Mouse (Mus musculus) neural tube, embryonic 15.5 days (tissue): Measurements from ENCODE around the gene Armc2. TPM values are rescaled to one million over a fixed set of nuclear protein-coding genes. Genes with fewer than 3 reads are reported as not detected.

ENCODE experiments used
- ATAC-seq: fragments of 200-750 bp; cut with Nextera tagmentation; 2 replicates; pipeline ENCODE4 v1.8.0; 2017; ENCODE audit warnings: mild to moderate bottlenecking, moderate TSS enrichment, moderate library complexity; ENCODE audit not compliant: low FRiP score
- H3K27ac ChIP-seq: fragments of 300-500 bp; sonication (generic); replicated peaks from 2 replicates; pipeline ENCODE4 v1.5.1; 2015; ENCODE audit warnings: mild to moderate bottlenecking, inconsistent platforms
- H3K27me3 ChIP-seq: fragments of 300-500 bp; sonication (generic); replicated peaks from 2 replicates; pipeline ENCODE4 v1.6.1; 2015; ENCODE audit warnings: inconsistent platforms
- H3K36me3 ChIP-seq: fragments of 300-500 bp; sonication (generic); 2 replicates; pipeline ENCODE4 v1.6.1; 2015; ENCODE audit warnings: inconsistent platforms
- H3K4me1 ChIP-seq: fragments of 300-500 bp; sonication (generic); 2 replicates; pipeline ENCODE4 v1.6.1; 2015; ENCODE audit warnings: inconsistent platforms
- H3K4me2 ChIP-seq: fragments of 300-500 bp; sonication (generic); 2 replicates; pipeline ENCODE4 v1.6.1; 2015; ENCODE audit warnings: inconsistent platforms, mild to moderate bottlenecking, moderate library complexity
- H3K4me3 ChIP-seq: fragments of 300-500 bp; sonication (generic); replicated peaks from 2 replicates; pipeline ENCODE4 v1.5.1; 2015; ENCODE audit warnings: mild to moderate bottlenecking, inconsistent platforms
- H3K9ac ChIP-seq: fragments of 300-500 bp; sonication (generic); replicated peaks from 2 replicates; pipeline ENCODE4 v1.6.1; 2015; ENCODE audit warnings: mild to moderate bottlenecking, inconsistent platforms
- H3K9me3 ChIP-seq: fragments of 300-500 bp; sonication (generic); replicated peaks from 2 replicates; pipeline ENCODE4 v1.6.1; 2016; ENCODE audit warnings: inconsistent platforms
- WGBS: fragments of 180-500 bp; shearing (Covaris S2); methylation state at CpG from one replicate; pipeline ENCODE4 v1.1.7; 2015; ENCODE audit warnings: mixed read lengths; 5-methylcytosine and 5-hydroxymethylcytosine counted together
- polyA plus RNA-seq: library from polyadenylated mRNA; unstranded; fragments of >200 nt; fragmentation: Nextera tagmentation; extraction: Ambion mirVana; gene quantifications from 2 replicates; pipeline ENCODE4 v1.2.1, GENCODE M21; 2015

Armc2 gene
- polyA plus RNA-seq, 1 experiment from 2014 or later = 10.2 TPM

GRCm38 (mm10) chr10:42042881-42043280, 24.6 kb upstream of the Armc2 start:
- 0 out of 2 replicates have a peak, but pooled peaks cover 3% of the 10 kb centered on the region for H3K9me3 ChIP-seq
- WGBS = 81% methylated on average over 1 of the region's 1 CpGs
- H3K4me2 ChIP-seq = no peak overlapping the region
- H3K9ac ChIP-seq = no peak overlapping the region
- H3K4me3 ChIP-seq = no peak overlapping the region
- no peaks in the 10 kb centered on the region for H3K4me1 ChIP-seq
- no peaks in the 10 kb centered on the region for H3K36me3 ChIP-seq
- H3K27ac ChIP-seq = no peak overlapping the region
- no peak for ATAC-seq
- H3K27me3 ChIP-seq = no peaks in the 10 kb centered on the region

DNA sequence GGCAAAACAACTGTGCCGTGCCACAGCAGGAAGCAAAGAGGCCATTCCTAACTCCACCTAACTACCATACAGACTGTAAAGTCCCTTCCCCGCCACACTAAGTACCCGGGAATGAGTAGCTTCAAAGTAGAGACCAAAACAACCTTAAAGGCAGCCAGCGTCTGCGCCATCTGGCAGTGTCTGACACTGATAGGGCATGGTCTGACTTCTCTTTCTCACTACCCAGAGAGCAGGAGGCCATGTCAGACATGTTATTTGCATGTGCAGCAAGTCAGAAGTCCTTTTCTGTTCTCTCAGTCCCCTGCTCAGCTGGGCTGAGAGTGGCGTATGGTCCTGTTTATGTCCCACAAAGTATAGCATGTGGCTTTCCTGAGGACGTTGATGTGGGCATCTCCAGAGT, 23.8 kb upstream of the Armc2 start:
- H3K4me2 ChIP-seq = no peak overlapping the region
- no peak overlapping the region for H3K27ac ChIP-seq
- H3K9me3 ChIP-seq = 0 out of 2 replicates have a peak, but pooled peaks cover under 1% of the 10 kb centered on the region
- WGBS = 66% methylated on average over 7 of the region's 7 CpGs
- H3K36me3 ChIP-seq = no peaks in the 10 kb centered on the region
- H3K27me3 ChIP-seq = no peaks in the 10 kb centered on the region
- H3K9ac ChIP-seq = no peak overlapping the region
- no peak for ATAC-seq
- no peak overlapping the region for H3K4me3 ChIP-seq
- no peaks in the 10 kb centered on the region for H3K4me1 ChIP-seq

DNA sequence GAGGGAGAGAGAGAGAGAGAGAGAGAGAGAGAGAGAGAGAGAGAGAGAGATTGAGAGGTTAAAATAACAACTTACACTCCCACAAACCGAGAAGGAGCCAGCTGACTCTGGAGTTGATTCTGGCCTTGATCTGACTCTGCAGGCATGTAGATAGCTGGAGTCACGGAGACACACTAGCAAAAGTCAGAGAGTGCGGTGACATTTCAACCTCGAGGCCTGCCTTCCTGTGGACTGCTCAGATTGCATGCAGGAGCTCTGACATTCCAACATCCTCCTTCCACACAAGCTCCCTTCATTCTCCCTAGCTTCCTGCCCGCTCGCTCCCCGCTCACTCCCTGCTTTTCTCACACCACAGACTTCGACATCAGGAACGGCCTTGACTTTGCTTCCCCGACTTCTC, 20.3 kb upstream of the Armc2 start:
- Histone ChIP-seq H3K4me1 (no peaks in the 10 kb centered on the region), H3K4me2 (no peak overlapping the region), H3K4me3 (no peak overlapping the region), H3K9ac (no peak overlapping the region), H3K36me3 (no peaks in the 10 kb centered on the region), H3K27me3 (no peaks in the 10 kb centered on the region), H3K9me3 (no peaks in the 10 kb centered on the region), H3K27ac (no peak overlapping the region)
- 62% methylated on average over 10 of the region's 10 CpGs for WGBS
- no peak for ATAC-seq

DNA sequence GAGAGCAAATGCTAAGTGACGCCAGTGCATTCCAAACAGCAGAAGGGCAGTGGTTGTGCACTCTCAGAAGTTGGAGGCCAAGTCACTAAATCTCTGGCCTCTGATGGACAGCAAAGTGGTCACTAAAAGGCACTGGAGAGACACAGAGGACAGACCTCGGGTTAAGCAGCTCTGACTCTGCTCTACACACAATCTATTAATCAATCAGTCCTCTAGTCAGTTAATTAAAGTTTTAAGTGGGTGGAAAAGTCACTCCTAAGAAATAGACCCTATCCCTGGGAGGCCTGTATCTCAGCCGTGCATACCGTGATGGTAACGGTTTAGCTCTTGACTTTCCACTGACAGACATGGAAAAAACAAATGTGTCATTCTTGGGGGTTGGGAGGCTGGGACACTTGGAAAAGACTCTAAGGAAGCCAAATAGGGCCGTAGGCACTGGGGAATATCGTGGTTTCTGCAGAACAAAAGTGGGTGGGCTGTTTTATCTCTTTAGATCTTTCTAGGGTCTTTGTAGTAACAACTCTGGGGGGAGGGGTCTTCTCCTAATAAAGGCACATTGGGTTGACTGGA, 19.1 kb upstream of the Armc2 start:
- Histone ChIP-seq H3K27me3 (no peaks in the 10 kb centered on the region), H3K4me1 (no peaks in the 10 kb centered on the region), H3K27ac (no peak overlapping the region), H3K9ac (no peak overlapping the region), H3K9me3 (no peaks in the 10 kb centered on the region), H3K36me3 (no peaks in the 10 kb centered on the region), H3K4me2 (no peak overlapping the region), H3K4me3 (no peak overlapping the region)
- 47% methylated on average over 7 of the region's 7 CpGs for WGBS
- ATAC-seq = no peak

- no peaks in the 10 kb centered on the region for H3K27me3 ChIP-seq
Measured at GRCm38 (mm10) chr10:42036846-42037245, 18.6 kb upstream of the Armc2 start.

DNA sequence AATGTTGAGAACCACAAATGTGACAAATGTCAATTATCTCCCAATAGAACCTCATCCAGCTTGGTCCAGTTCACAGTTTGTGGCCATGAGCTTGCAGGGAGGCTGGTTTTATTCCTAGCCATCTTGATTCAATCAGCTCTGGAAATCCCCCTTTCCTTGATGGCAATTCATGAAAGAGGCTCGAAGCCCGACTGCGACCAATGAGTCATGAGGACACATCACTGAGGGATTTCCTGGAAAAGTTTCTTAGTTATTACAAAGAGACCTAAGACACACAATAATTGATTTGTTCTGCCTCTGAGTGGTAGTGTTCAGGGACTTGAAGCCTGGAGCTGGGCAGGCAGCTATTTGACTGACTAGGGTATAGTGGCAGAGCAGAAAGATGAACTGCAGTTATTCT, 15.3 kb upstream of the Armc2 start:
- H3K36me3 ChIP-seq = no peaks in the 10 kb centered on the region
- no peak overlapping the region for H3K4me3 ChIP-seq
- ATAC-seq = no peak
- no peaks in the 10 kb centered on the region for H3K27me3 ChIP-seq
- peaks cover 6% of the 10 kb centered on the region; the same call in 1 of the 2 replicates for H3K4me1 ChIP-seq
- no peak overlapping the region for H3K4me2 ChIP-seq
- no peak overlapping the region for H3K9ac ChIP-seq
- no peak overlapping the region for H3K27ac ChIP-seq
- no peaks in the 10 kb centered on the region for H3K9me3 ChIP-seq
- 41% methylated on average over 3 of the region's 3 CpGs for WGBS

More at GRCm38 (mm10) chr10:42036846-42037245, 18.6 kb upstream of the Armc2 start:
- Histone ChIP-seq H3K36me3 (no peaks in the 10 kb centered on the region), H3K27ac (no peak overlapping the region), H3K4me2 (no peak overlapping the region), H3K9ac (no peak overlapping the region), H3K9me3 (no peaks in the 10 kb centered on the region), H3K4me1 (no peaks in the 10 kb centered on the region), H3K4me3 (no peak overlapping the region)
- ATAC-seq = no peak
- 57% methylated on average over 4 of the region's 4 CpGs for WGBS

DNA sequence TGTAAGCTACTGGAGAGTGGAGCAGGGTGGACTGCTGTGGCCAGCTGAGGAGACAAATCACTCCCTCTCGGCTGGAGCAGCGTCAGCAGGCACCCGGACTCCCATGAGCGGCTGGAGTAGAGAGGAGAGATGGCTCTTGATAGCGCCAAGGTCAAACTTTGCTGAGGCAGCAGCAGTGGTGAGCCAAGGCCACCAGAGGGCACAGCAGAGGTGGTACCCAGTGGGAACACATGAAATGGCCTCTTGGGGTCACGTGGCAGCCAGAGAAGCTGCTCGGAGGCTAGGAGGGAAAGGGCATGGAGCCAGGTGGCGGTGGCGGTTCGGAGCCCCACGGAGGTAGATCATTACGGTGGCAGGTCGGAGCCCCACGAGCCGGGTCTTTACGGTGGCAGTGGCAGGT, 12.8 kb upstream of the Armc2 start:
- no peaks in the 10 kb centered on the region for H3K36me3 ChIP-seq
- no peak for ATAC-seq

DNA sequence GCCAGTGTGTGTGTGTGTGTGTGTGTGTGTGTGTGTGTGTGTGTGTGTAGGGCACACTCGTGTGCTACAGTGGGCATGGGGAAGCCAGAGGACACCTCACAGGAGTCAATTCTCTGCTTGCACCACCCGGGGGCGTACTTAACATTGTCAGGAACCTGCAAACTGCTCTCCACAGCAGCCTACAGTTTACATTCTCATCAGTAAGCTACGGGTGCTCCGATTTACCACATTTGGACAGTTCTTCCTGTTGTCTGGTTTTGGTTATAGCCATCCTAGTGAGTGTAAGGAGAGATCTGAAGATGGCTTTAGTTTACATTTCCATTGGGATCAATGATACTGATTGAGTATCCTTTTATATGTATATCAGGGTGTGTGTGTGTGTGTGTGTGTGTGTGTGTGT, 11.3 kb upstream of the Armc2 start:
- ATAC-seq = no peak
- WGBS = 78% methylated on average over 5 of the region's 5 CpGs

More for the DNA sequence above, 12.8 kb upstream of the Armc2 start:
- H3K4me2 ChIP-seq = peak overlapping the region; percentile 43
- H3K9me3 ChIP-seq = no peaks in the 10 kb centered on the region
- no peak overlapping the region for H3K27ac ChIP-seq
- H3K4me3 ChIP-seq = no peak overlapping the region
- H3K9ac ChIP-seq = no peak overlapping the region
- H3K4me1 ChIP-seq = peaks cover 6% of the 10 kb centered on the region; the same call in 1 of the 2 replicates
- H3K27me3 ChIP-seq = no peaks in the 10 kb centered on the region
- 16% methylated on average over 16 of the region's 16 CpGs for WGBS

DNA sequence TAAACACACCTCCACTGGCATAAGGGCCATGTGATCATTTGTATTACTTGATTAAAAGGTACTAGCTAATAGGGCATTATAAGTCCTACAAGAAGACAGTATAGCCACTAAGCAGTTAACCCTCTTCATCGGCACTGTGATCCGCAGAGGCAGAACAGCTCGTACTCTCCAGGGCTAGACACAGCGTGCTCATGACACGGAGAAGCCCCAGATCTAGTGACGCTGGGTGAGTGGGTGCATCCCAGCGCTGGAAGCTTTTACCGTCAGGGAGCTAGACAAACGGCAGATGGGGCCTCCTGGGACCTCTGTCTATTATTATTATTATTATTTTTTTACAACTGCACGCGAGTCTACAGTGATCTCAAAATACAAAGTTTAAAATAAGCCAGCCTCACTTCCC, 9.1 kb upstream of the Armc2 start:
- Histone ChIP-seq H3K4me2 (no peak overlapping the region), H3K4me3 (no peak overlapping the region), H3K9me3 (no peaks in the 10 kb centered on the region), H3K27ac (no peak overlapping the region), H3K4me1 (peaks cover 6% of the 10 kb centered on the region; the same call in 1 of the 2 replicates), H3K27me3 (no peaks in the 10 kb centered on the region), H3K9ac (no peak overlapping the region), H3K36me3 (no peaks in the 10 kb centered on the region)
- no peak for ATAC-seq
- 68% methylated on average over 11 of the region's 11 CpGs for WGBS

More for the DNA sequence above, 11.3 kb upstream of the Armc2 start:
- Histone ChIP-seq H3K4me1 (peaks cover 6% of the 10 kb centered on the region; the same call in 1 of the 2 replicates), H3K4me3 (no peak overlapping the region), H3K9ac (no peak overlapping the region), H3K27ac (no peak overlapping the region), H3K36me3 (no peaks in the 10 kb centered on the region), H3K4me2 (no peak overlapping the region), H3K27me3 (no peaks in the 10 kb centered on the region), H3K9me3 (no peaks in the 10 kb centered on the region)

DNA sequence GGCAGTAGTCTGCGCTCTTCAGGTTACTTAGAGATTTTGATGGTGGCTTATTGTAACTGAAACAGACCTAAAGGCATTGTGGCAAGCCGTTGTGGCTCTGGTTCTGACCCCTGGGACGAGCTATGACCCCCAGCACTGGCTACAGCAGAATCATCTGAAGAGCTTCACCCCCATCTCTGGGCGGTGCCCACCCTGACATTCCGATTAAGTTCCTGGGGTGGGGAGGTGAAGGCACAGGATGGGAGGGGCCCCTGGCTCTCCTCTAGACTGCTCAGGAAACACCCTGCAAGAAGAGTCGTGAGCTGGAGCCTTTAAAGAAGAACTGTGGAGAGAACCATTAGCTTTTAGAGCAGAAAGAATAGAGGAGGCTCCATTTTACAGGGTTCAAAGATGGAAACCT, 6.2 kb upstream of the Armc2 start:
- ATAC-seq = no peak
- no peak overlapping the region for H3K9ac ChIP-seq
- no peaks in the 10 kb centered on the region for H3K36me3 ChIP-seq
- H3K27ac ChIP-seq = no peak overlapping the region
- WGBS = 74% methylated on average over 6 of the region's 6 CpGs
- no peaks in the 10 kb centered on the region for H3K27me3 ChIP-seq
- no peaks in the 10 kb centered on the region for H3K4me1 ChIP-seq
- H3K9me3 ChIP-seq = no peaks in the 10 kb centered on the region
- H3K4me3 ChIP-seq = no peak overlapping the region
- no peak overlapping the region for H3K4me2 ChIP-seq

DNA sequence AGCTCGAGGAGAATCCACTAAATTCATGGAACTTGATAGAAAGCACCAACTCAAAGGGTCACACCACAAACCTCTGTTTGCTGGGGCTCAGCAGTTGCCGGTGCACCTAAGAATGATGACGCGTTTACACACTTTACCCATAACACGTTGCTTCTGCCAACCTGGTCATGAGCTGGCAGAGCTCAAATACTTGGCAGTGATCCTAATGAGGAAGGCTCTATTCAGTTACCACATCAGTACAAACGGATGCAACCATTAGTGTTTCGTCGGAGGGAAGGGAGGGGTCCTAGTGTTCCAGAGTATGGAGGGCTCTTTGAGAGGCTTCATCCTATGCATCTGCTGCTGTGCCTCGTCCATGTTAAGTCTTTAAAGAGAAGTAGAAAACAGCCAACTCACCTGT, 3.3 kb upstream of the Armc2 start:
- H3K27me3 ChIP-seq = 0 out of 2 replicates have a peak, but pooled peaks cover 3% of the 10 kb centered on the region
- H3K36me3 ChIP-seq = no peaks in the 10 kb centered on the region
- H3K9ac ChIP-seq = no peak overlapping the region
- H3K4me3 ChIP-seq = no peak overlapping the region
- H3K27ac ChIP-seq = no peak overlapping the region
- H3K9me3 ChIP-seq = no peaks in the 10 kb centered on the region
- peaks cover 2% of the 10 kb centered on the region; the same call in 1 of the 2 replicates for H3K4me1 ChIP-seq
- no peak overlapping the region for H3K4me2 ChIP-seq
- no peak for ATAC-seq
- 60% methylated on average over 9 of the region's 9 CpGs for WGBS

DNA sequence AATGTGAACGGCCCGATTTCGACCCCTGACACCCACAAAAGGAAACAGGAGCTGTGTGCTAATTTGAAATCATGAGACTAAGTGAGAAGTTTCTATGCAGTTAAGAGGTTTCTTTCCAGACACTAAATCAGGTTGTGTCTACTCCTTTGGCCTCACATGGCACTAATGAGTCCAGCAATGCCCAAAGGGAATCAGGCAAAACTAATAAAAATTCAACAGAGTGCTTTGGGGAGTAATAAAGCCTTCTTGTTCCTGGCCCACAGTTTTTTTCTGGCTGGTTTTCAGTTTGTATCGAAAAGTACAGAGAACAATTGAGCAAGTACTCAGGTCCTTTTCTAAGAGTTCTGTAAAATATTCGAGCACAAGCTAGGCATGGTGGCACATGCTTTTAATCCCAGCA, 4.2 kb downstream of the Armc2 start:
- no peak for ATAC-seq
- Histone ChIP-seq H3K9me3 (no peaks in the 10 kb centered on the region), H3K27ac (no peak overlapping the region), H3K27me3 (0 out of 2 replicates have a peak, but pooled peaks cover 6% of the 10 kb centered on the region), H3K4me2 (no peak overlapping the region), H3K4me3 (no peak overlapping the region), H3K4me1 (peaks cover 2% of the 10 kb centered on the region; the same call in 1 of the 2 replicates), H3K9ac (no peak overlapping the region), H3K36me3 (no peaks in the 10 kb centered on the region)
- WGBS = 55% methylated on average over 5 of the region's 5 CpGs
